In genomic region chr5:134776551-134776950, GRCm38 (mm10) we compare ENCODE assay signal across 12 mouse cellular contexts.
"Had no signal": no experiment of that assay in that cellular context is flagged by ENCODE, and none has a peak within 500 bp of the region (broad histone marks: within the 10 kb centered on the region; RNA-seq: fewer than 3 reads in every experiment).

No protein-coding gene starts in this region.

- H3K4me3 ChIP-seq: midbrain, embryonic 12.5 days; neural tube, embryonic 13.5 days; stomach, embryonic 15.5 days had no signal

- H3K4me2 ChIP-seq: midbrain, embryonic 12.5 days; neural tube, embryonic 13.5 days; stomach, embryonic 15.5 days had no signal

- ATAC-seq: midbrain, embryonic 16.5 days had no signal

- H3K27me3 ChIP-seq: midbrain, embryonic 12.5 days; neural tube, embryonic 13.5 days; stomach, embryonic 15.5 days had no signal

- H3K4me1 ChIP-seq: midbrain, embryonic 12.5 days; neural tube, embryonic 13.5 days; stomach, embryonic 15.5 days had no signal

- H3K9me3 ChIP-seq: midbrain, embryonic 12.5 days; neural tube, embryonic 13.5 days; stomach, embryonic 15.5 days had no signal

- DNase-seq: kidney, postnatal 25 days; layer of hippocampus, adult 9-11 months; layer of hippocampus, postnatal 36 days; liver; lung, adult 18-20 months; retina, postnatal 1 day; thymus, postnatal 4 days had no signal

- H3K27ac ChIP-seq: liver, embryonic 14.5 days; midbrain, embryonic 12.5 days; neural tube, embryonic 13.5 days; stomach, embryonic 15.5 days had no signal

- H3K9ac ChIP-seq: liver, embryonic 14.5 days; midbrain, embryonic 12.5 days; neural tube, embryonic 13.5 days; stomach, embryonic 15.5 days had no signal

- H3K36me3 ChIP-seq: midbrain, embryonic 12.5 days; neural tube, embryonic 13.5 days; stomach, embryonic 15.5 days had no signal
